Mouse (Mus musculus): ENCODE measurements around the gene Slc39a11. TPM values are rescaled to one million over a fixed set of nuclear protein-coding genes. Genes with fewer than 3 reads are reported as not detected.

Gene Slc39a11
- 10 to 100 TPM; 17.3 to 18.5 TPM for total RNA-seq (2021)
- long read RNA-seq, experiment 1, transcript Slc39a11-202 (10 exons, 2,664 nt), result major isoform, 14 of 37 reads
- long read RNA-seq, experiment 1, partial matches to known transcripts, result 3 of 37 reads
- long read RNA-seq, experiment 1, other reads (novel, unspliced or antisense), result 19 of 37 reads
- long read RNA-seq, experiment 2, transcript Slc39a11-202 (10 exons, 2,664 nt), result major isoform, 6 of 23 reads
- long read RNA-seq, experiment 2, partial matches to known transcripts, result 3 of 23 reads
- long read RNA-seq, experiment 2, other reads (novel, unspliced or antisense), result 10 of 23 reads

- peak; percentile 84 for DNase-seq
These were observed at the start of gene Slc39a11 for GRCm38 (mm10) chr11:113649353-113650210. Gene Slc39a11, minus strand, starts transcription at chr11:113650079.

DNA sequence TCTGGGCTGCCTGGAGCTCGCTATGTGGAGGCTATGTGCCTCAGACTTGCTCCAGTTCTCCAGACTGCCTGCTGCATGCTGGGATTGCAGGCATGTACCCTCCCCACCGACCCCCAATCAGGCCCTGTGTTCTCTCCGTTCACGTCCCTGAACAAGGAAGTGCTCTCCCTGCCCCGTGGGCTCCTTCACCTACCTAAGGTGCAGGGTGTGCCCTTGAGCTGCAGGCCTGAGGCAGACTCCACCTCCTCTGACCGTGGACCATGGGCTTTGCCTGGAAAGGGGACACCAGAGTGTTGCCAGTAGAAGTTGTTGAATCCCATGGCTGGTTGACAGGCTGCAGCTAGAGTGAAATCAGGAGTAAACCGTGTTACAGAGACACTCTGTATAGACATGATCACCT, 49.8 kb upstream of the Slc39a11 start:
- DNase-seq, result no peak

DNA sequence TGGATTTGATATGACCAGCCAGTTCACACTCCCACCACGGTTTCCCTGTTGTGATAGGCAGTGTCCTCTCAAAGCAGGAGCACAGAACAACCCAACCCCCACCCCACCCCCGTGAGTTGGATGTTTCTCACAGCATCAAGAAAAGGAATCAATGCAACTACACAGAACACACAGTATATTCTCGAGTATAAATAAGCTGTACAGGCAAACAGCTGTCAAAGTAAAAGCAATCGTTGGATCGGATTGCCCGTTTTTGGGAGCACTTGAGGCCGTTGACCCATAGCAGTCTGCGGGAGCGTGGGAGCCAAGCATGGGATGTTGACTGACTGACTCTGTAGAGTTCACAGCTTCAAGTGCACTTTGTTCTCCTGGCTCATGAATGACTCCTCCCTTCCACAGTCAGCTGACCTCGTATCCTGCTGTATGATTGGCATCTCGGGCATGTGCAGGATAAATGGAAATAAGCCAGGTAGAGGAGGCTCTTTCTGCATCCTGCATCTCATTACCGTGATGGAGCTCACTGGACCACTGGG, 48.2 kb upstream of the Slc39a11 start:
- no peak for DNase-seq

DNA sequence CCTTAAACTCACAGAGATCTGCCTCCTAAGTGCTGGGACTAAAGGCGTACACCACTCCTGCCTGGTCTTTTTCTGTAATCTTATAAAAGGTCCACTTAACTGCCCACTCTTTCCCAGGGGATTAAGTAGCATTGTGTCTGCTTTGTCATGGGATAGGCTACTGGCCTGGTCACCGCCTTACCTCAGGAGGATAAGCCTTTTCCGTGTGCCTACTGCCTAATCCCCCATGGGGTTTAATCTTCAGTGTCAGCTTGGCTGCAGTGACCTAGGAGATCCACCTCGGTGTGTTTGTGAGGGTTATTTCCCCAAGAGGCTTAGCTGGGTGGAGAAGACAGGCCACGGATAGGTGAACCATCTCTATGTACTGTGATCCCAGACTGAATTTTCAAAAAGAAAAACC, 47.7 kb upstream of the Slc39a11 start:
- DNase-seq, result no peak

DNA sequence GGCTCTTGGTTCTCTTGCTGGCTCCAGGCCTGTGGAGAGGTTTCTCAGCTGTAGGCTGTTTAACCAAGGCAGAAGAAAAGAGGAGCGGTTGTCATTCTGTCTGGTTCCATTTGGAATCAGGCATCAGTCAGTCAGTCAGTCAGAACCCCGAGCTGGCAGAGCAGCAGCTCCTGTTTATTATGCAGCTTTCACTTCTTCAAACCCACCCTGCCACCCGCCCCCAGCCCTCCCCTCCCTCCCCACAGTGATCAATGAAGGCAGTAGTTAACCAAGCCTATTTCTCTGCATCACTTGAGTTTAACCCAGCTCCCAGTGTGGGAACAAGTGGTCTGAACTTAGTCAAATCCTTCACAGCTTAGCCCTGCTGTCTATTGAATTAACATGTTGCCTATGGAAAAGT, 42.0 kb upstream of the Slc39a11 start:
- DNase-seq, result no peak

- DNase-seq, result no peak
These were observed 41.4 kb upstream of the Slc39a11 start for GRCm38 (mm10) chr11:113691318-113691717.

DNA sequence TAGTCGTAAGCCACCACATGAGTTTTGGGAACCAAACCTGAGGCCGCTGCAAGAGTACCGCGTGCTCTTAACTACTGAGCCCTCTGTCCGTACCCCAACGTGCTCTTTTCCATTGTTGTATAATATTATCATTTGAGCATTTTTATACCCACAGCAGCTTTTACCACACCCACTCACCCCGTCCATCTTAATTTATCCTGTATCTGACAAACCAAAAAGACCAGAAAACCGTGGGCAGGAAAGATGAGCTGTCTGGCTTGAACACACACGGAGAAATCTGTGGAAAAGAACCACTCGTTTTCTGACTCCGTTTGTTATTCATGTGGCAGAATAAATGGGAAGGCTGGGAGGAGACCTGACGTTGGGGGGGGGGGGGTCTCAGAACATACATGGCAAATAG, 40.6 kb upstream of the Slc39a11 start:
- no peak for DNase-seq

GRCm38 (mm10) chr11:113687031-113687430, 37.2 kb upstream of the Slc39a11 start:
- no peak for DNase-seq

DNA sequence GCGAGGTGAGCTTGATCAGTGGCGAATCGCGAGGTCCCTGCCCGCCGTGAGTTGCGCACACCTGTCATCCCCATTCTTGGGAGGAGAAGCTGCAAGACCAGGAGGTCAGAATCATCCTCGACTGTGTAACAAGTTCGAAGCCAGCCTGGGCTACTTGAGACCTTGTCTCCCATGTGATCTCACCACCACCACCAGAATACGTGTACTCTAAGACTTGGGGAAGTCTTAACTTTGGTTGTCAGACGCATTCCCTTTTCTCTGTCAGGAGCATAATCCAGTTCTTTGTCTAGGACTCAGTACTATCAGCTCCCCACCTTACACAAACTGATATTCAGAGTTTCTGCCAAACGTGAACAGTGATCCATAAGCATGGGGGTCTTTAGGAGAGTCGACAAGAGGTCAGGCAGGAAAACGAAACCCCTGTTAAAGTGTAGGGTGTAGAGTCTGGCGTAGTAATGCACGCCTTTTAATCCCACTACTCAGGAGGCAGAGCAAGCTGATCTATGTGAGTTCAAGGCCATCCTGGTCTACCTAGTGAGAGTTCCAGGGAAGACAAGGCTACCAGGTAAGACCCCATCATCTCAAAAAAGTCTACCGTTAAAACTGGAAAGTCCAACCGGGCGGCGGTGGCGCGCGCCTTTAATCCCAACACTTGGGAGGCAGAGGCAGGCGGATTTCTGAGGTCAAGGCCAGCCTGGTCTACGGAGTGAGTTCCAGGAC, 35.0 kb upstream of the Slc39a11 start:
- DNase-seq, result no peak

DNA sequence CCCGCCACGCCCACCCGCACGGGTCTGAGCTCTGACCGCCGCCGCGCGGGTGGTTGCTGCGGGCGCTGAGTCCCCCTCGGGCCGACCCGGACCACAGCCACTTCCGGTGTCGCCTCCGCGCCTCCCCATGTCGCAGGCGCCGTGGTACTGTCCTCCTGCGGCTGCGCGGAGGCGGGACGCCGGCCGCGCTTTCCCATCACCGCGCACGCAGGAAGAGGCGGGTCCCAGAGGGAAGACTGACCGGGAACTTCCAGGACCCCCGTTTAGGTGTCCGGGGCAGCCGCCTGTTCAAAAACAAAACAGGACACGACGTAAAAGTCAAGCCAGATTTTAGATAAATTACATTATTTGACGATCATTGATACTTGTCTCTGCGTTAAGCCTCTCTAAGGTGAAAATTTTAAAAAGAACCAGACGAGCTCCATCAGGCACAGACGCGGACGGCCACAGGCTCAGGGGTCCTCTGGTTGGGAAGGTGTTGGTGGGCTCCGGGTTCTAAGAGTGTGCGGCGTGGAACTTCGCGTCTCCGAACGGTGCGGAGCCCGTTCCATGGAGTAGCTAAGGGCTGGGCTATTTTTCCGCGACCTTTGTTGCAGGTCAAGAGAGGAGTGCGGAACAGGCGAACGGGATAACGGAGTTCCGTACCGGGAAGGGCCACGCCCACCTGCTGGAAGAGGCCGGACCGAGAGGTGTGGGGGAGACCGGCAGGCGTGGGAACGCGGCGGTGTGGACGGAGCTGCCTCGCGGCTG, 34.3 kb upstream of the Slc39a11 start, which contains the start of the genes Fam104a and D11Wsu47e:
Fam104a (minus strand) TSS at position 199 of the 750 bp plus-strand sequence.
D11Wsu47e (plus strand) TSS at position 456 of the 750 bp plus-strand sequence.
- DNase-seq, result peak; percentile 97

GRCm38 (mm10) chr11:113683627-113683956, 33.7 kb upstream of the Slc39a11 start:
- no peak for DNase-seq

DNA sequence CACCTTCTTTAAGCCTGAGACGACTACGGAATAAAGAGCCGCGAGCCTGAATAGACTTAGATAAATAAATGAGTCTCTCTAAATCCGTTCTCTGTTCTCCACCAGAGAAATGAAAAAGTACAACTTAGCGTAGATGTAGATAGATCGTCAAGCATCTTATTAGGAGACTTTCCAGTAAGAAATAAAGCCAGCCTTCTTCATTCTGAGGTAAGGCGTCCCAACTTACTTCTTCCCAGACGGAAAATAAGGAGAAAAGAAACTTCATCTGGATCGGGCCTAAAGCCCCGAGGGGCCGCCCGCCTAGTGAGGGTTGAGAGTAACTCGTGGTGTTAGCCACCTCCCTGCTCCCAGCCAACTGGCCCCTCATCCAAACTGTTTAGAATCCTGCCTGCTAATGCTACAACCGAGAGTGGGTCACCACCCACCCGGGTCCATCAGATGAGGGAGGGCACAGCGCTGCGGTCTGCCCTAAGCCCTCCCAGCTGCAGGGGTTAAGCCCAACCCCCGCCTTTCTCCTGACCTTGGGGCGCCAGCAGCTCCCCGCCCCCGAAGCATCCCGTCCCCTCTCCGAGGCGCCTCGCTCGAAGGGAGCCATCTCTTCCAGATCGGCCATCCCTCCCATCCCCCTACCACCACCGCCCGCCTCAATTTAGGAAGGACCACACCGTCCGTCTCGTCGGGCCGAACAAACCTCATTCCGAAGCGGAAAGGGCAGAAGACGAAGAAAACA, 33.2 kb upstream of the Slc39a11 start:
- peak; percentile 81 for DNase-seq

GRCm38 (mm10) chr11:113681979-113682378, 32.1 kb upstream of the Slc39a11 start:
- no peak for DNase-seq

DNA sequence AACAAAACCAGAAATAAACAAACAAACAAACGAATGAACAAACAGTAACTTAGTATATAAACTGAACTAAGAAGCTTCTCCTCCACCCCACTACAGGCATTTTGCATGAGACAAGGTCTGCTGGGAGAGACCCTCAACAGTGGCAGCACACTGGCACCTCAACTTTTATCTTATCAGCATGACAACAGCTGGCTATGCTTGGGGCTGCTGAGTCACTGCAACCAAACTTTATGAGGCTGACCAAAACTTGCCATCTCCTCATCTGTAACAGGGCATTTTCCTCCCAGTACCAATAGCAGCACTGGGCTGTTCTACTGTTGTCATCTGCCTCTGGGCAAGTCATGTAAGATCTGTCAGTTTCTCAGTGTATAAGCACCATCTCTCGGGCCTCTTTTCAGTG, 31.1 kb upstream of the Slc39a11 start:
- DNase-seq, result no peak

DNA sequence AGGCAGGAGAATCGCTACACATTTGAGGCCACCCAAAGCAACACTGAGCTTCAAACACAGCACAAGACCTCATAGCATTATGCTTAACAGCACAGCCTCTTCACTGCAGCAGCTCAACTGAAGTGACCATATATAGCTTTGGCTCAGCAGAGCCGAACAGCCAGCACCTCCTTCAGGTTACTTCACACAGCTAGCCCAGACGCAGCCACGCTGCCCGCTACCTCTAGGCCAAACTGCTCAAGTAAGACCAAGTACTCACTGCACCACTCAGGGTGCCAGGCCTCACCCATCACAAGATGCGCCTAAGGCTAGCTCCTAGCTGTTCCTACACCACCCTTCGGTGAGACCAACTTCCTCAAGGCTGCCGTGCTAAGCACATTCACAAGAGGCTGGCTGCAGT, 28.5 kb upstream of the Slc39a11 start:
- no peak for DNase-seq

DNA sequence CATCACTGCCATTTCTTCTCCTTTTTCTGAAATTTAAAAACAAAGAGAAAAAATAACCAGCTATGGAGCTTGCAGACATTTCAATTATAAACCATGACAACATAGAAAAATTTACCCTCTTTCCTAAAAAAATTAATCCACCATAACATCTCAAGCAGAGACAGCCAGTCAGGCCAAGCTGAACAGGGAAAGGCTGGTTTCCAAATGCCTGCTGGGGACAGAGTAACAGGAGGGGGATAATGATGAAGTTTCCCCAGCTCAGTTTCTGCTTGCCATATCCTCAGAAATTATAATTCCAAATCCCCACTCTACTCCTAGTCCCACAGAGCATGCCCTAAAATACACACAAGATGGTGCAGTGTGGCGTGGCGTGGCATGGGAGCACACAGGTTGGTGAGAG, 27.5 kb upstream of the Slc39a11 start:
- no peak for DNase-seq

DNA sequence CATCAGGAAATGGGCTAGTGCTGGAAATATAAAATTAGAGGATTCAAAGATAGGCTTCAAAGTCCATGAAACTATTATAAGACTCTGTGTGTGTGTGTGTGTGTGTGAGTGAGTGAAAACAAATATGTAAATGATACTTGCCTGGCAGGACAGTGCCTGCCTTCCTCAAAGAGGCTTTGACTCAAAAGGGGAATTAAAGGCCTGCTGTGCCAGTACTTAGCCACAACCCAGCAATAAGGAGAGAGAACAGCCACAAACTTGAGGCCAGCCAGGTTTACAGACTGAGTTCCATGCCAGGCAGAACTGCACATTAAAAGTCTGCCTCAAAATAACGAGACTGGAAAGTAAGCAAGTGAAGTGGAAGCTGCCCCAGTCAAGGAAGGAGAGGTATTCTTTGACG, 27.0 kb upstream of the Slc39a11 start:
- DNase-seq, result no peak

GRCm38 (mm10) chr11:113674595-113674994, 24.7 kb upstream of the Slc39a11 start:
- no peak for DNase-seq

DNA sequence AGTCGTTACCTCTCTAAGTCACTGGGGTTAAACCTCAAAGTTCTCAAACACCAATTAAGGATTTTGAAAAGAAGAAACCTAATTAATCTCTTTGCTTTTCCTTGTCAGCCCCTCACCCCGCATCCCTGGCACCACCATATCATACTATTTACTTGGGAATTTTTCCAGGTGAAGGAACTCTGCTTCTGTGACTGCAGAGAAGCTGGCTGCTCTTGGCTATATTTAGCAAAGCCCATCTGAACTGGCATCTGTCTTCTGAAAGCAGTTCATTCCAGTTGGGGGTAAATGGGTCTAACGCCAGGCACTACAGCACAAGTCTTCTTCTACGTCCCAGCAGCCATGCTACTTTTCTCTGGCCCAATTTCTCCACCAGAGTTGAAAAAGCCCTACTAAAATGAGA, 23.7 kb upstream of the Slc39a11 start:
- no peak for DNase-seq

GRCm38 (mm10) chr11:113669711-113670110, 19.8 kb upstream of the Slc39a11 start:
- no peak for DNase-seq

- no peak for DNase-seq
These were observed 19.0 kb upstream of the Slc39a11 start for GRCm38 (mm10) chr11:113668857-113669256.
